Mouse (Mus musculus): Measurements from ENCODE around the gene Cop1. TPM values are rescaled to one million over a fixed set of nuclear protein-coding genes. Genes with fewer than 3 reads are reported as not detected.

Cop1 gene
- total and polyA plus RNA-seq, 3 experiments = 28.3 to 95.1 (median 83.8) TPM

GRCm38 (mm10) chr1:159334157-159334556, 102.0 kb downstream of the Cop1 start:
- TF ChIP-seq POLR2AphosphoS5 (IDR thresholded peaks at IDR 0.05; ENCODE audit: borderline replicate concordance, low read depth, low read length) = no peak
- no peak for TF ChIP-seq ZC3H11A (IDR thresholded peaks at IDR 0.05; ENCODE audit: low read depth, low read length)
- 0 out of 4 replicates have a peak, but pooled peaks of 1 of the 2 experiments have one; percentile 15 for TF ChIP-seq EP300 (IDR thresholded peaks at IDR 0.05; ENCODE audit: low read depth in 1 of 2, low read length in 2 of 2)
- no peak for TF ChIP-seq JUND (IDR thresholded peaks at IDR 0.05; ENCODE audit: low read depth, low read length)
- TF ChIP-seq TCF12 (IDR thresholded peaks at IDR 0.05; ENCODE audit: low read depth, low read length) = no peak
- H3K36me3 ChIP-seq (ENCODE audit: control insufficient read depth in 1 of 2, insufficient read depth in 2 of 2, low read length in 2 of 2) = peaks cover 5 to 30% of the 10 kb centered on the region in 2 experiments

GRCm38 (mm10) chr1:159342355-159342754, 110.2 kb downstream of the Cop1 start:
- no peak for TF ChIP-seq MEF2A (IDR thresholded peaks at IDR 0.05; ENCODE audit: extremely low read depth, insufficient replicate concordance, low read depth, low read length, poor library complexity, severe bottlenecking)
- no peak for TF ChIP-seq ZMIZ1 (IDR thresholded peaks at IDR 0.05; ENCODE audit: low read depth, low read length)
- no peak for TF ChIP-seq RAD21 (IDR thresholded peaks at IDR 0.05; ENCODE audit: low read depth, low read length)
- TF ChIP-seq MAX (IDR thresholded peaks at IDR 0.05; ENCODE audit: low read length) = no peak
- TF ChIP-seq ZC3H11A (IDR thresholded peaks at IDR 0.05; ENCODE audit: low read depth, low read length) = no peak
- no peak for TF ChIP-seq MYB (IDR thresholded peaks at IDR 0.05; ENCODE audit: low read depth, low read length)
- TF ChIP-seq ELF1 (IDR thresholded peaks at IDR 0.05; ENCODE audit: low read depth, low read length) = no peak
- no peak for TF ChIP-seq UBTF (IDR thresholded peaks at IDR 0.05; ENCODE audit: borderline replicate concordance, insufficient read depth, low read depth, low read length)
- TF ChIP-seq TBP (IDR thresholded peaks at IDR 0.05; ENCODE audit: low read depth, low read length) = no peak
- TF ChIP-seq RCOR1 (IDR thresholded peaks at IDR 0.05; ENCODE audit: low read depth, low read length) = no peak
- no peak for TF ChIP-seq ZKSCAN1 (IDR thresholded peaks at IDR 0.05; ENCODE audit: low read depth, low read length)
- no peak for TF ChIP-seq EP300 (IDR thresholded peaks at IDR 0.05; ENCODE audit: low read depth in 1 of 2, low read length in 2 of 2)
- H3K36me3 ChIP-seq (ENCODE audit: control insufficient read depth in 1 of 2, insufficient read depth in 2 of 2, low read length in 2 of 2) = peaks cover 0 to 18% of the 10 kb centered on the region in 2 experiments; a peak in 2 of 4 replicates
- no peaks in the 10 kb centered on the region for H3K4me1 ChIP-seq (ENCODE audit: control insufficient read depth in 1 of 2, insufficient read depth in 2 of 2, low read length in 2 of 2)
- DNase-seq (ENCODE audit: low read depth, low spot score) = no peak
- no peak overlapping the region for H3K27ac ChIP-seq (ENCODE audit: control insufficient read depth, low read depth, low read length)
- H3K9me3 ChIP-seq (replicated peaks; ENCODE audit: insufficient read depth, low read length) = no peaks in the 10 kb centered on the region
- H3K9ac ChIP-seq (ENCODE audit: control insufficient read depth, low read depth, low read length, poor library complexity, severe bottlenecking) = no peak overlapping the region
- H3K27me3 ChIP-seq (ENCODE audit: control insufficient read depth in 1 of 2, insufficient read depth in 2 of 2, low read length in 2 of 2) = no peaks in the 10 kb centered on the region
- H3K4me3 ChIP-seq (ENCODE audit: control insufficient read depth in 1 of 2, insufficient read depth in 1 of 2, low read depth in 2 of 2, low read length in 2 of 2) = no peak overlapping the region
- H3K79me2 ChIP-seq (ENCODE audit: control insufficient read depth, insufficient read depth, low read length, poor library complexity) = no peaks in the 10 kb centered on the region

More at GRCm38 (mm10) chr1:159334157-159334556, 102.0 kb downstream of the Cop1 start:
- Histone ChIP-seq H3K9me3 (replicated peaks; ENCODE audit: insufficient read depth, low read length) (no peaks in the 10 kb centered on the region), H3K9ac (ENCODE audit: control insufficient read depth, low read depth, low read length, poor library complexity, severe bottlenecking) (no peak overlapping the region), H3K27ac (ENCODE audit: control insufficient read depth, low read depth, low read length) (no peak overlapping the region), H3K27me3 (ENCODE audit: control insufficient read depth in 1 of 2, insufficient read depth in 2 of 2, low read length in 2 of 2) (no peaks in the 10 kb centered on the region), H3K79me2 (ENCODE audit: control insufficient read depth, insufficient read depth, low read length, poor library complexity) (no peaks in the 10 kb centered on the region), H3K4me1 (ENCODE audit: control insufficient read depth in 1 of 2, insufficient read depth in 2 of 2, low read length in 2 of 2) (no peaks in the 10 kb centered on the region; a peak in 1 of 4 replicates), H3K4me3 (ENCODE audit: control insufficient read depth in 1 of 2, insufficient read depth in 1 of 2, low read depth in 2 of 2, low read length in 2 of 2) (no peak overlapping the region)
- peak; percentile 66 for DNase-seq (ENCODE audit: low read depth, low spot score)

Measured in MEL (cell line).